Mouse (Mus musculus) forebrain, embryonic 15.5 days (tissue): ENCODE data around the gene Hrasls. TPM values are rescaled to one million over a fixed set of nuclear protein-coding genes. Genes with fewer than 3 reads are reported as not detected.
A peak's percentile ranks its signal among the peaks of the same experiment; 100 is the strongest.

Experiments
- ATAC-seq: fragments of 200-750 bp; cut with Nextera tagmentation; replicated peaks from 2 replicates; pipeline ENCODE4 v1.8.0; 2017; ENCODE audit warnings: mild to moderate bottlenecking, moderate TSS enrichment, moderate library complexity
- H3K27ac ChIP-seq: fragments of 300-500 bp; sonication (generic); replicated peaks from 2 replicates; pipeline ENCODE4 v1.5.1; 2015; ENCODE audit warnings: mild to moderate bottlenecking, inconsistent platforms
- H3K27me3 ChIP-seq: fragments of 300-500 bp; sonication (generic); 2 replicates; pipeline ENCODE4 v1.6.1; 2015; ENCODE audit warnings: inconsistent platforms
- H3K36me3 ChIP-seq: fragments of 300-500 bp; sonication (generic); 2 replicates; pipeline ENCODE4 v1.6.1; 2015; ENCODE audit warnings: mild to moderate bottlenecking, inconsistent platforms
- H3K4me1 ChIP-seq: fragments of 300-500 bp; sonication (generic); 2 replicates; pipeline ENCODE4 v1.6.1; 2015; ENCODE audit warnings: inconsistent platforms
- H3K4me2 ChIP-seq: fragments of 300-500 bp; sonication (generic); replicated peaks from 2 replicates; pipeline ENCODE4 v1.6.1; 2015; ENCODE audit warnings: mild to moderate bottlenecking, inconsistent platforms
- H3K4me3 ChIP-seq: fragments of 300-500 bp; sonication (generic); 2 replicates; pipeline ENCODE4 v1.5.1; 2015; ENCODE audit warnings: mild to moderate bottlenecking, inconsistent platforms
- H3K9ac ChIP-seq: fragments of 300-500 bp; sonication (generic); replicated peaks from 2 replicates; pipeline ENCODE4 v1.6.1; 2015; ENCODE audit warnings: mild to moderate bottlenecking, inconsistent platforms
- H3K9me3 ChIP-seq: fragments of 300-500 bp; sonication (generic); 2 replicates; pipeline ENCODE4 v1.6.1; 2016; ENCODE audit warnings: inconsistent platforms
- WGBS: fragments of 180-500 bp; shearing (Covaris S2); methylation state at CpG from one replicate; pipeline ENCODE4 v1.1.7; 2015; ENCODE audit warnings: mixed read lengths; 5-methylcytosine and 5-hydroxymethylcytosine counted together
- polyA plus RNA-seq: library from polyadenylated mRNA; unstranded; fragments of >200 nt; fragmentation: Nextera tagmentation; extraction: Ambion mirVana; gene quantifications from 2 replicates; pipeline ENCODE4 v1.2.1, GENCODE M21; 2015

Gene Hrasls
- polyA plus RNA-seq: 3.0 and 4.8 TPM in 2 replicates

GRCm38 (mm10) chr16:29209605-29210411 lies at the start of gene Hrasls:
Gene Hrasls (plus strand): TSS chr16:29209695.
- H3K36me3 ChIP-seq: no peaks in the 10 kb centered on the region
- no peak within 1 kb of the TSS for H3K27ac ChIP-seq
- peak; percentile 67 for ATAC-seq
- peak within 1 kb of the TSS; percentile 45 for H3K9ac ChIP-seq
- H3K4me1 ChIP-seq: peaks cover 18% of the 10 kb centered on the region
- WGBS: 2% methylated on average over 39 of the region's 39 CpGs
- no peaks in the 10 kb centered on the region for H3K9me3 ChIP-seq
- peak within 1 kb of the TSS; percentile 44 for H3K4me3 ChIP-seq
- no peaks in the 10 kb centered on the region for H3K27me3 ChIP-seq
- H3K4me2 ChIP-seq: peak within 1 kb of the TSS; percentile 65

GRCm38 (mm10) chr16:29162271-29162670 lies 47.2 kb upstream of the Hrasls start:
- H3K9me3 ChIP-seq: no peaks in the 10 kb centered on the region
- no peak overlapping the region for H3K27ac ChIP-seq
- H3K4me1 ChIP-seq: no peaks in the 10 kb centered on the region
- H3K4me2 ChIP-seq: no peak overlapping the region
- no peak overlapping the region for H3K9ac ChIP-seq
- no peaks in the 10 kb centered on the region for H3K36me3 ChIP-seq
- no peaks in the 10 kb centered on the region for H3K27me3 ChIP-seq
- ATAC-seq: no peak
- WGBS: 91% methylated on average over 4 of the region's 4 CpGs
- no peak overlapping the region for H3K4me3 ChIP-seq

- Histone ChIP-seq H3K27me3 (no peaks in the 10 kb centered on the region), H3K27ac (no peak overlapping the region), H3K4me2 (no peak overlapping the region), H3K4me3 (no peak overlapping the region), H3K36me3 (no peaks in the 10 kb centered on the region), H3K4me1 (no peaks in the 10 kb centered on the region), H3K9ac (no peak overlapping the region), H3K9me3 (no peaks in the 10 kb centered on the region)
- WGBS: 66% methylated on average over 4 of the region's 4 CpGs
- no peak for ATAC-seq
These were observed 42.4 kb upstream of the Hrasls start for GRCm38 (mm10) chr16:29167051-29167450.

- ATAC-seq: no peak
- WGBS: 84% methylated on average over 5 of the region's 5 CpGs
These were observed 37.8 kb upstream of the Hrasls start for GRCm38 (mm10) chr16:29171741-29172140.

GRCm38 (mm10) chr16:29173201-29173600 lies 36.3 kb upstream of the Hrasls start:
- Histone ChIP-seq H3K9me3 (no peaks in the 10 kb centered on the region), H3K9ac (no peak overlapping the region), H3K36me3 (no peaks in the 10 kb centered on the region), H3K4me3 (no peak overlapping the region), H3K4me2 (no peak overlapping the region), H3K4me1 (no peaks in the 10 kb centered on the region), H3K27me3 (no peaks in the 10 kb centered on the region), H3K27ac (no peak overlapping the region)
- no peak for ATAC-seq
- WGBS: 97% methylated on average over 2 of the region's 2 CpGs

More at GRCm38 (mm10) chr16:29171741-29172140, 37.8 kb upstream of the Hrasls start:
- no peaks in the 10 kb centered on the region for H3K27me3 ChIP-seq
- H3K27ac ChIP-seq: no peak overlapping the region
- no peak overlapping the region for H3K4me2 ChIP-seq
- no peak overlapping the region for H3K4me3 ChIP-seq
- no peak overlapping the region for H3K9ac ChIP-seq
- no peaks in the 10 kb centered on the region for H3K36me3 ChIP-seq
- no peaks in the 10 kb centered on the region for H3K4me1 ChIP-seq
- no peaks in the 10 kb centered on the region for H3K9me3 ChIP-seq

GRCm38 (mm10) chr16:29174831-29175350 lies 34.6 kb upstream of the Hrasls start:
- no peaks in the 10 kb centered on the region for H3K4me1 ChIP-seq
- WGBS: 73% methylated on average over 6 of the region's 6 CpGs
- H3K36me3 ChIP-seq: no peaks in the 10 kb centered on the region
- H3K27me3 ChIP-seq: no peaks in the 10 kb centered on the region
- no peak overlapping the region for H3K9ac ChIP-seq
- no peak overlapping the region for H3K4me3 ChIP-seq
- no peak for ATAC-seq
- no peak overlapping the region for H3K27ac ChIP-seq
- no peak overlapping the region for H3K4me2 ChIP-seq
- no peaks in the 10 kb centered on the region for H3K9me3 ChIP-seq

- WGBS: 29% methylated on average over 5 of the region's 5 CpGs
- no peak overlapping the region for H3K9ac ChIP-seq
- H3K4me1 ChIP-seq: peaks cover 8% of the 10 kb centered on the region; the same call in 1 of the 2 replicates
- no peak overlapping the region for H3K4me2 ChIP-seq
- H3K36me3 ChIP-seq: no peaks in the 10 kb centered on the region
- H3K9me3 ChIP-seq: no peaks in the 10 kb centered on the region
- no peak overlapping the region for H3K27ac ChIP-seq
- H3K27me3 ChIP-seq: no peaks in the 10 kb centered on the region
- H3K4me3 ChIP-seq: no peak overlapping the region
- ATAC-seq: peak; percentile 41; the same call in 1 of the 2 replicates
These were observed 16.6 kb upstream of the Hrasls start for GRCm38 (mm10) chr16:29192911-29193310.

- Histone ChIP-seq H3K36me3 (no peaks in the 10 kb centered on the region), H3K27me3 (no peaks in the 10 kb centered on the region), H3K4me2 (no peak overlapping the region), H3K4me1 (peaks cover 12% of the 10 kb centered on the region; the same call in 1 of the 2 replicates), H3K9ac (no peak overlapping the region), H3K4me3 (no peak overlapping the region), H3K9me3 (no peaks in the 10 kb centered on the region), H3K27ac (no peak overlapping the region)
- no peak; the same call in 1 of the 2 replicates for ATAC-seq
- 59% methylated on average over 4 of the region's 4 CpGs for WGBS
These were observed 15.5 kb upstream of the Hrasls start for GRCm38 (mm10) chr16:29193981-29194380.

DNA sequence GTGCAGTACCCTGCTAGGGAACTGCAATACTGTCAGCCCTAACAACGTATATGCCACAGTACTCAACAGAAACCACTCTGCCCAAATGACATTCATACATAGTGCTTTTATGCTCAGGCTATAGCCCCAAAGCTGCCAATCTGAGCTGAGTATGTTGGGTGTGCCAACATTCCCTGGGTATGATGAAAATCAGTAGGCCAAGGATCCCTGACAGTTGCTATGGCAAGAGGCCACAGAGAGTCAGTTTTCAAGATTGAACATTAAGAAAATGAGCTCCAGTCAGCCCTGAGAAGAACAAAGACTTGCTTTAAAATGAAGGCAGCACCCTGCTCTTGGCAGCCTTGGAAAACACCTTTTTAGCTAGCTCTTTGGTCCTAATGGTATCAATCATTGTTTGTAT lies 14.3 kb upstream of the Hrasls start:
- no peak for ATAC-seq
- Histone ChIP-seq H3K4me2 (no peak overlapping the region), H3K27ac (no peak overlapping the region), H3K27me3 (no peaks in the 10 kb centered on the region), H3K4me1 (peaks cover 12% of the 10 kb centered on the region; the same call in 1 of the 2 replicates), H3K9me3 (no peaks in the 10 kb centered on the region), H3K9ac (no peak overlapping the region), H3K4me3 (no peak overlapping the region), H3K36me3 (no peaks in the 10 kb centered on the region)
- 55% methylated on average over 1 of the region's 1 CpGs for WGBS

GRCm38 (mm10) chr16:29198461-29198860 lies 11.0 kb upstream of the Hrasls start:
- 14% methylated on average over 5 of the region's 5 CpGs for WGBS
- no peak overlapping the region for H3K4me2 ChIP-seq
- H3K27me3 ChIP-seq: no peaks in the 10 kb centered on the region
- H3K4me1 ChIP-seq: peaks cover 12% of the 10 kb centered on the region; the same call in 1 of the 2 replicates
- no peak overlapping the region for H3K4me3 ChIP-seq
- H3K9ac ChIP-seq: no peak overlapping the region
- peak; percentile 71 for ATAC-seq
- H3K36me3 ChIP-seq: no peaks in the 10 kb centered on the region
- peak overlapping the region; percentile 65 for H3K27ac ChIP-seq
- no peaks in the 10 kb centered on the region for H3K9me3 ChIP-seq

GRCm38 (mm10) chr16:29201146-29201545 lies 8.3 kb upstream of the Hrasls start:
- WGBS: 92% methylated on average over 2 of the region's 2 CpGs
- Histone ChIP-seq H3K4me3 (no peak overlapping the region), H3K4me2 (no peak overlapping the region), H3K9ac (no peak overlapping the region), H3K27ac (no peak overlapping the region), H3K36me3 (no peaks in the 10 kb centered on the region), H3K4me1 (peaks cover 19% of the 10 kb centered on the region; the same call in 1 of the 2 replicates), H3K27me3 (no peaks in the 10 kb centered on the region), H3K9me3 (no peaks in the 10 kb centered on the region)
- ATAC-seq: no peak

DNA sequence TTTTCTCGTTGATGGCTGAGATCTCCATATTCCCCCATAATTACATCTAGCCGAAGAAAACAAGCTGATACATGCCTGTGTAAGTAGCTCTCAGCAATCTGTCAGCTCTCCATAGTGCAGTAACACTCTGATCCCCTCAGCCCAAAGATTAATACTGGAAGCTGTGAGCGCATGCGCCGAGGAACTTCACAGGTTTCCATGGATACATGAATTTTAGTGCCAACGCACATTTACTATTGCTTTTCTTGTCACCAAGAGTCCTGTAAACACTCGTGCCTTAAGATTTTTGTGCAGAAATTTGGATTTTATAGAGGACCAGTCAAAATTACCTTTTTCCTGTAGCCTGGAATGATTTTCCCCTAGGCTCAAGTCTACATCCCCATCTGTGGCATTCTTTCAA lies 4.6 kb upstream of the Hrasls start:
- peak; percentile 87 for ATAC-seq
- no peak overlapping the region for H3K4me3 ChIP-seq
- peak overlapping the region; percentile 58 for H3K27ac ChIP-seq
- 54% methylated on average over 7 of the region's 7 CpGs for WGBS
- no peaks in the 10 kb centered on the region for H3K27me3 ChIP-seq
- H3K4me2 ChIP-seq: peak overlapping the region; percentile 4; the same call in 1 of the 2 replicates
- peaks cover 17% of the 10 kb centered on the region; the same call in 1 of the 2 replicates for H3K4me1 ChIP-seq
- no peak overlapping the region for H3K9ac ChIP-seq
- H3K36me3 ChIP-seq: no peaks in the 10 kb centered on the region
- H3K9me3 ChIP-seq: no peaks in the 10 kb centered on the region
